Mouse (Mus musculus) lung, adult 2 months (tissue): ENCODE results near the gene Fut1.
A peak's percentile ranks its signal among the peaks of the same experiment; 100 is the strongest.

Source experiments
- CTCF ChIP-seq: fragments of 200-500 bp; IDR thresholded peaks from 2 replicates; pipeline ENCODE4 v1.5.1; 2011; ENCODE audit warnings: mild to moderate bottlenecking, low read length, control low read depth; ENCODE audit not compliant: insufficient read depth
- POLR2A ChIP-seq: fragments of 200-500 bp; IDR thresholded peaks from 2 replicates; pipeline ENCODE4 v1.6.1; 2011; ENCODE audit warnings: low read depth, mild to moderate bottlenecking, control low read depth, low read length, borderline replicate concordance; ENCODE audit errors: extremely low read depth

GRCm38 (mm10) chr7:45668921-45669320 is 51.8 kb downstream of the Fut1 start:
- TF ChIP-seq CTCF (peak; percentile 12; the same call in 1 of the 2 replicates), POLR2A (no peak)
